Mouse (Mus musculus): ENCODE results near the gene Gm10226. TPM values are rescaled to one million over a fixed set of nuclear protein-coding genes. Genes with fewer than 3 reads are reported as not detected.
"Not testable (repeated sequence)": the region's sequence is repeated elsewhere in the genome, so short reads cannot be mapped to it uniquely, and the experiment has no call there.

The Gm10226 gene
- polyA plus RNA-seq (2015; fragmentation: Nextera tagmentation; extraction: Ambion mirVana): 14.5 and 18.9 TPM in 2 replicates

DNA sequence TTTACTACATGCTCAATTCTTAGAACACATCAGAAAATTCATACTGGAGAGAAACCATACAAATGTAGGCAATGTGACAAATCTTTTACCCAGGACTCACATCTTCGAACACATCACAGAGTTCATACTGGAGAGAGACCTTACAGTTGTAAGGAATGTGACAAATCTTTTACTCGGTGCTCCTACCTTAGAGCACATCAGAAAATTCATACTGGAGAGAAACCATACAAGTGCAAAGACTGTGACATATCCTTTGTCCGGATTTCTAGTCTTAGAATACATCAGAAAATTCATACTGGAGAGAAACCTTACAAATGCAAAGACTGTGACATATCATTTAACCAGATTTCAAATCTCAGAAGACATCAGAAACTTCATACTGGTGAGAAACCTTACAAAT is at the start of gene Gm10226:
TSS of gene Gm10226 (plus strand) at position 301 of the 400 bp plus-strand sequence.
- 91% methylated on average over 3 of the region's 3 CpGs for WGBS
- Histone ChIP-seq H3K4me1 (no peaks in the 10 kb centered on the region), H3K36me3 (peaks cover 48% of the 10 kb centered on the region), H3K4me2 (no peak within 1 kb of the TSS), H3K27ac (replicated peaks) (no peak within 1 kb of the TSS), H3K9ac (replicated peaks) (no peak within 1 kb of the TSS), H3K4me3 (replicated peaks) (no peak within 1 kb of the TSS), H3K9me3 (replicated peaks) (no peaks in the 10 kb centered on the region), H3K27me3 (replicated peaks) (no peaks in the 10 kb centered on the region)
- no peak for ATAC-seq (ENCODE audit: low FRiP score)

DNA sequence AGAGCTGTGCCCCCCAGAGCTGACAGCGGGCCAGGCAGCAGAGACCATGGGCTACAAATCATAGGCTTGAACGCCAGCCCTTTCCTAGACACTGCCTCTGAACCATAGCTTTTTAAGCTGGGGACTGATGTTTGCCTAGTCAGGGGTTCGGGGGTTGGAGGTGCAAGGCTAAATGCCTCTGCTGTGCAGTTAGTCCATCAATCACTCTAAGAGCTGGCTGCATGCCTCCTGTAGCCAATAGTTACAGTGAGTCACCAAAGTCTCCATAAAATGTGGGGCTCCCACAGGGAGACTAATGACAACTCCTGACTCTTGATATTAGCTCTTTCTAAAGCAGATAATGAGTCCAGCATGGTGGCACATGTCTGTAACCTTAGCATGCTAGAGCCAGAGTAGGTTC is 42.9 kb upstream of the Gm10226 start:
- 56% methylated on average over 3 of the region's 3 CpGs for WGBS
- H3K4me2 ChIP-seq: no peak overlapping the region
- no peak overlapping the region for H3K9ac ChIP-seq (replicated peaks)

DNA sequence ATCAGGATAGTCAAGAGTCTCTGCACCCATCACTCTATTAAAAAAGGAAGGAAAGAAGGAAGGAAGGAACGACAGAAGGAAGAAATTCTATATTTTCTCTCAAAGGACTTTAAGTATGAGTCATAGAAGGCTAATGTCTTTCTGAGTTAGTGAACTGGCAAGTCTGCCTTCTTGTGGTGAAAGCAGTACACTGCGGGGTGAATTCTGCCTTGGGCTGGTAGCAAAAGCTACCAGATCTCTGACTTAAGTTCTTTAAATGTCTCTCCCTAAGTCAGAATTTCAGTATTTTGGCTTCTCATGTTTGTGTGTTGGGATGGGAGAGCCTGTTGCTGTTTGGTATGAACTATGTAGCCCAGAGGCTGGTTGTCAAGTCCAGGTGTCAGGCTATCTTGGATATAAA is 41.7 kb upstream of the Gm10226 start:
- H3K4me2 ChIP-seq: peak overlapping the region; percentile 62
- peaks cover 4% of the 10 kb centered on the region; the same call in 1 of the 2 replicates for H3K36me3 ChIP-seq
- H3K9me3 ChIP-seq (replicated peaks): no peaks in the 10 kb centered on the region
- peaks cover 9% of the 10 kb centered on the region for H3K4me1 ChIP-seq
- 27% methylated on average over 2 of the region's 2 CpGs for WGBS
- peak overlapping the region; percentile 49 for H3K4me3 ChIP-seq (replicated peaks)
- H3K9ac ChIP-seq (replicated peaks): peak overlapping the region; percentile 46; the same call in 1 of the 2 replicates
- ATAC-seq (ENCODE audit: low FRiP score): peak; percentile 63
- H3K27ac ChIP-seq (replicated peaks): peak overlapping the region; percentile 79
- no peaks in the 10 kb centered on the region for H3K27me3 ChIP-seq (replicated peaks)

More for the DNA sequence above, 42.9 kb upstream of the Gm10226 start:
- H3K27ac ChIP-seq (replicated peaks): no peak overlapping the region
- no peaks in the 10 kb centered on the region for H3K9me3 ChIP-seq (replicated peaks)
- H3K36me3 ChIP-seq: peaks cover 4% of the 10 kb centered on the region; the same call in 1 of the 2 replicates
- peaks cover 9% of the 10 kb centered on the region for H3K4me1 ChIP-seq
- no peak overlapping the region for H3K4me3 ChIP-seq (replicated peaks)
- no peaks in the 10 kb centered on the region for H3K27me3 ChIP-seq (replicated peaks)
- ATAC-seq (ENCODE audit: low FRiP score): no peak

DNA sequence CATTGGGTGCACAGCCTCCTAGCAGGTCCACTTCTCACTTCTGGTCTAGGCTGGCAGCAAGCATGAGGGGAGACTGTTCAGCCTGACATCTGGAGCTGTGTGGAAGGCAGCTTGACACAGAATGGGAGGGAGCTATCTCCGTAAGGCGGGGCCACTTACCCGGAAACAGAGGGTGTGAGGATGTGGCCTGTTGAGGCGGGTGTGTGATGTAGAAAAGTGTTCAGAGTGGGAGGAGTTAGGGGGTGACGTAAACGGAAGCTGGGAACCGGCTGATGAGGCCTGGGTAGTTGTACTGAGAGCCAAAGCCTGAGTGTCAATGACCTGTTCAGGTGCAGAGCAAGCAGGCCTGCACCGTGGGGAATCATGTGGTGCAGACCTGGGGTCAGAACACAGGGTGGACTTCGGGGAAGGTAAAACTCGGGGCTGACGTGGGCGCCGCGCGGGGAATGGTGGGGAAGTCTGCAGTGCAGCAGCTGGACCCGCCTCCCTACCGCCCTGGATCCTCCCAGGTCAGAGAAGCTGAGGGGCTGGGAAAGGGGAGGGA is 41.2 kb upstream of the Gm10226 start, which contains the start of gene Zfp983:
TSS of gene Zfp983 (plus strand) at position 261 of the 544 bp plus-strand sequence.
- ATAC-seq (ENCODE audit: low FRiP score): peak; percentile 100
- not testable (repeated sequence) for H3K4me1 ChIP-seq; H3K36me3 ChIP-seq; H3K27me3 ChIP-seq (replicated peaks); H3K9me3 ChIP-seq (replicated peaks)
- Histone ChIP-seq H3K27ac (replicated peaks) (peak within 1 kb of the TSS; percentile 79), H3K9ac (replicated peaks) (peak within 1 kb of the TSS; percentile 46), H3K4me3 (replicated peaks) (peak within 1 kb of the TSS; percentile 49), H3K4me2 (peak within 1 kb of the TSS; percentile 62)
- WGBS: under 1% methylated on average over 17 of the region's 17 CpGs

DNA sequence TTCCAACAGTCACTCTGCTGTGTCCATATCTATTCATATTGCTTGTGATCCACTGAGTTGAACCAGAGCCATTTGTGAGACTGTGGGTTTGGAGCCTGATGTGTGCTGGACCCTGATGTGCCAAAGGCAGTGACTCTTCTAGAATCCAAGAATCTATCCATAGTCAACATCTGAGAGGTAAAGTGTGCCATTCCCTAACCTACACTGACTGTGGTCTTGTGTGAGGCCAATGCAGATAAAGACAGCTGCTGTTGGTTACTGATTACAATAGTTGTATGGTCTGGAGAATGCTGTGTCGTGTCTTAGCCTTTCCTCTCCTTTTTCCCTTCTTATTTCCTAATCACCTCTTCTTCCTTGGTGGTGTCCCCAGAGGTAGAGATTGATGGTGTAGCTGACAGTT is 12.8 kb upstream of the Gm10226 start:
- not testable (repeated sequence) for H3K36me3 ChIP-seq; H3K9me3 ChIP-seq (replicated peaks); H3K27ac ChIP-seq (replicated peaks); H3K4me3 ChIP-seq (replicated peaks); H3K4me1 ChIP-seq; H3K4me2 ChIP-seq; H3K27me3 ChIP-seq (replicated peaks); H3K9ac ChIP-seq (replicated peaks); ATAC-seq (ENCODE audit: low FRiP score)
- WGBS: 19% methylated on average over 1 of the region's 1 CpGs

DNA sequence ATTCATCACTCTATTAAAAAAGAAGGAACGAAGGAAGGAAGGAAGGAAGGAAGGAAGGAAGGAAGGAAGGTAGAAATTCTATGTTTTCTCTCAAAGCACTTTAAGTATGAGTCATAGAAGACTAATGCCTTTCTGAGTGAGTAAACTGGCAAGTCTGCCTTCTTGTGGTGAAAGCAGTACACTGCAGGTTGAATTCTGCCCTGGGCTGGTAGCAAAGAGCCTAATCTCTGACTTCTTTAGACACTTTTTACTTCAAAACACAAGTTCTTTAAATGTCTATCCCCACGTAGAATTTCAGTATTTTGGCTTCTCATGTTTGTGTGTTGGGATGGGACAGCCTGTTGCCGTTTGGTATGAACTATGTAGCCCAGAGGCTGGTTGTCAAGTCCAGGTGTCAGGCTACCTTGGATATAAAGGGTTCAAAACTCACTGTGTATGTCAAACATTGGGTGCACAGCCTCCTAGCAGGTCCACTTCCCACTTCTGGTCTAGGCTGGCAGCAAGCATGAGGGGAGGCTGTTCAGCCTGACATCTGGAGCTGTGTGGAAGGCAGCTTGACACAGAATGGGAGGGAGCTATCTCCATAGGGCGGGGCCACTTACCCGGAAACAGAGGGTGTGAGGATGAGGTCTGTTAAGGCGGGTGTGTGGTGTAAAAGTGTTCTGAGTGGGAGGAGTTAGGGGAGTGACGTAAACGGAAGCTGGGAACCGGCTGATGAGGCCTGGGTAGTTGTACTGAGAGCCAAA is 12.2 kb upstream of the Gm10226 start:
- Histone ChIP-seq H3K36me3 (peaks cover under 1% of the 10 kb centered on the region; the same call in 1 of the 2 replicates), H3K9me3 (replicated peaks) (no peaks in the 10 kb centered on the region), H3K27me3 (replicated peaks) (no peaks in the 10 kb centered on the region), H3K9ac (replicated peaks) (peak overlapping the region; percentile 45), H3K4me2 (peak overlapping the region; percentile 70), H3K4me3 (replicated peaks) (peak overlapping the region; percentile 49), H3K4me1 (peaks cover 9% of the 10 kb centered on the region; the same call in 1 of the 2 replicates), H3K27ac (replicated peaks) (peak overlapping the region; percentile 81)
- 4% methylated on average over 9 of the region's 9 CpGs for WGBS
- peak; percentile 99 for ATAC-seq (ENCODE audit: low FRiP score)

DNA sequence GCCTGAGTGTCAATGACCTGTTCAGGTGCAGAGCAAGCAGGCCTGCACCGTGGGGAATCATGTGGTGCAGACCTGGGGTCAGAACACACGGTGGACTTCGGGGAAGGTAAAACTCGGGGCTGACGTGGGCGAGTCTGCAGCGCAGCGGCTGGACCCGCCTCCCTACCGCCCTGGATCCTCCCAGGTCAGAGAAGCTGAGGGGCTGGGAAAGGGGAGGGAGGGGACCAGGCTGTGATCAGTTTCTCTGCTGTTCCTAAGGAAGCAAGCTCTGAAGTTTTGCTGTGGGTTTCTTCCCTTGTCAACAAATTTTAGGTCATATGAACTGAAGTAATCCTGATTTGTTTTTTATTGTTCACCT is 11.7 kb upstream of the Gm10226 start:
- H3K9me3 ChIP-seq (replicated peaks); H3K4me1 ChIP-seq; H3K27me3 ChIP-seq (replicated peaks); H3K36me3 ChIP-seq: not testable (repeated sequence)
- Histone ChIP-seq H3K27ac (replicated peaks) (peak overlapping the region; percentile 81), H3K4me2 (peak overlapping the region; percentile 70), H3K4me3 (replicated peaks) (peak overlapping the region; percentile 49), H3K9ac (replicated peaks) (peak overlapping the region; percentile 45)
- peak; percentile 93 for ATAC-seq (ENCODE audit: low FRiP score)
- WGBS: 0% methylated on average over 10 of the region's 10 CpGs

DNA sequence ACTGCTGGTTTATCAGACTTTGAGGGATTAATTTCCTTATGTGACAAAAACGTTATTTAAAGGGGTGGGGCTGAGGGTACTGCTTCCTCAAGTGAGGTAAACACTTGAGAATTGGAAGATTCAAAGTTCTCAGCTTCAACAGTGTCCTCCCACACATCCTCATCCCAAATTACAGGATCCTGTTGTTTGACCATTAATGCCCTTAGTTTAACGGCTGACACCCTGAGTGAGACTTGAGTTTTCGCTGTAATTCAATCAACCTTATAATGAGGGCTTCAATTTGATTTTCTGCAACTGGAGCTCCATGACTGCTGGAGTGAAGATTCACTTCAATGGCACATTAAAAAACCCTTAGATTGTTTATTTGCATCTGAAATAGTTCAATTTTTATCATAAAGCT is 1.7 kb downstream of the Gm10226 start:
- Histone ChIP-seq H3K4me2 (no peak overlapping the region), H3K9ac (replicated peaks) (no peak overlapping the region), H3K4me1 (no peaks in the 10 kb centered on the region), H3K27me3 (replicated peaks) (no peaks in the 10 kb centered on the region), H3K9me3 (replicated peaks) (no peaks in the 10 kb centered on the region), H3K36me3 (peaks cover 44% of the 10 kb centered on the region), H3K4me3 (replicated peaks) (no peak overlapping the region), H3K27ac (replicated peaks) (no peak overlapping the region)
- no peak for ATAC-seq (ENCODE audit: low FRiP score)
- 82% methylated on average over 3 of the region's 3 CpGs for WGBS

DNA sequence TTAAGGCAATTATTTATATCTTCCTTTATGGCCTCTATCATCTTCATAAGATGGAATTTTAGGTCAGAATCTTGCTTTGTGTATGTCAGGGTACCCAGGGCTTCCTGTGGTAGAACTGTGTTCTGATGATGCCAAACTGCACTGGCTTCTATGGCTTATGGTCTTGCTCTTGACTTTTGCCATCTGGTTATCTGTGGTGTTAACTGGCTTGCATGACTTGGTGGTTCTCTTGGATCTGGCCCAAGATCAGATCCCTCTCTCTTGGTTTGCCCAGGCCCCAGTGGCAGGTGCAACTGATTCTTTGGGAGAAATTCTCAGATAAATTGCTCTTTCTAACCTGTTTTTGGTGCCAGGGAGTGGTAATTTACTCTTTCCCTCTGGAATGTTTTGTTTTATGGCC is 4.4 kb downstream of the Gm10226 start:
- H3K36me3 ChIP-seq: peaks cover 24% of the 10 kb centered on the region
- H3K4me2 ChIP-seq: no peak overlapping the region
- H3K4me3 ChIP-seq (replicated peaks): no peak overlapping the region
- no peaks in the 10 kb centered on the region for H3K4me1 ChIP-seq
- no peak overlapping the region for H3K9ac ChIP-seq (replicated peaks)
- H3K27me3 ChIP-seq (replicated peaks): no peaks in the 10 kb centered on the region
- no peak overlapping the region for H3K27ac ChIP-seq (replicated peaks)
- no peak for ATAC-seq (ENCODE audit: low FRiP score)
- H3K9me3 ChIP-seq (replicated peaks): no peaks in the 10 kb centered on the region

DNA sequence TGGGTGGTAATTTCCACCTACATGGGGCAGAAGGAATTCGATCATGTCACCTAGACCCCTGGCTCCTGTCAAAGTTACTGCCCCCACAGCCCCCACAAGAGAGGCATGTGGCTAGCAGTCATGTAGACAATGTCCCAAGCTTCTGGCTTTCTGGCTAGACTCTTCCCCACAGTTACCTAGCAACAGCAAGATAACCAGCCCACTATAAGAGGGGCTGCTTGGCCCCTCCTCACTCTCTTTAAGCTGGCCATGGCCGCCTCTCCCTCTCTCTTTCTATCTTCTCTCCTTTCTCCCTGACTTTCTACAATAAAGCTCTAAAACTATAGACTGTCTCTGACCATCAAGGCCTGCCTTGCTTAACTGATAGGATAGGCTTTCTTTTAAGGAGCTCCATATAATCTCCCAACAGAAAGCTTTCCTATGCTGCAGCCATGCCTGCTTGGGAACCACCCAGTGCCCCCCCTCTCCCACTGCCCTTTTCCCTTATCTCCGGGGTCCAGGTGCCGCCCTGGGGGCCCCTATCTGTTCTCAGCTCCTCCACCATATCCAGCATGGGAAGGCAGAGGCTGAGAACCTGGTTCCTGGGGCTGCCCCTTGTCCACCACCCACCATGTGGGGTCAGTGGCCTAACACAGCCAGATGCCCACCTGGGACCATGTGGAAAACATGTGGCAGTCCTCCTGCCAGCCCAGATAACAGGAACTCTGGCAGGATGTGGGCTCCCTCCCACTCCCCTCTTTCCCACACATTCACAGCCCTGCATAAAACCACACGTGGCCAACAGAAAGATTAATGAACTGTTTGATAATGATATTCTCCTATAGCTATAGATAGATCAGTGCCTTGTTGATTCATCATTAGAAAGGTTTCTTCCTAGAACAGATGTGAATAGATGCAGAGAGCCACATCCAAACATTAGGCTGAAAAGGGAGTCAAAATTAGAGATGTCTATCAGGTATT is 10.9 kb downstream of the Gm10226 start:
- 61% methylated on average over 5 of the region's 5 CpGs for WGBS
- ATAC-seq (ENCODE audit: low FRiP score): no peak
- Histone ChIP-seq H3K9ac (replicated peaks) (no peak overlapping the region), H3K4me1 (no peaks in the 10 kb centered on the region), H3K36me3 (no peaks in the 10 kb centered on the region), H3K9me3 (replicated peaks) (no peaks in the 10 kb centered on the region), H3K4me3 (replicated peaks) (no peak overlapping the region), H3K27ac (replicated peaks) (no peak overlapping the region), H3K27me3 (replicated peaks) (no peaks in the 10 kb centered on the region), H3K4me2 (no peak overlapping the region)

DNA sequence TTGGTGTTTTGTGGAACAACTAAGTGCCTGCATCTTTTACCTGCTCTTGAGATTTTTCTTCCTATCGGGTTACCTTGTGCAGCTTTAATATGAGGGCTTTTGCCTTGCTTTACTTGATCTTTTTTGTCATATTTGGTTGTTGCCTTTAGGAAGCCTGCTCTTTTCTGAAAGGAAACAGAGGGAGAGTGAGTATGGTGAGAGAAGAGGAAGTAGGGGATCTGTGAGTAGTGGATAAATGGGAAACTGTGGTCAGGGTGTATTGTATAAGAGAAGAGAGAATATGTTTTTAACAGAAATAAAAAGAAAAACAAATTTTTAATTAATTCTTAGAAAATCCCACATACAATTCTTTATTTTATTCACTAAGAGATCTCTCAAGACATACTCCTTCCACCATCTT is 11.8 kb downstream of the Gm10226 start:
- H3K4me1 ChIP-seq: peaks cover 3% of the 10 kb centered on the region
- 94% methylated on average over 1 of the region's 1 CpGs for WGBS
- no peak overlapping the region for H3K9ac ChIP-seq (replicated peaks)
- no peaks in the 10 kb centered on the region for H3K9me3 ChIP-seq (replicated peaks)
- no peak for ATAC-seq (ENCODE audit: low FRiP score)
- no peaks in the 10 kb centered on the region for H3K27me3 ChIP-seq (replicated peaks)
- H3K36me3 ChIP-seq: no peaks in the 10 kb centered on the region
- no peak overlapping the region for H3K27ac ChIP-seq (replicated peaks)
- no peak overlapping the region for H3K4me3 ChIP-seq (replicated peaks)
- H3K4me2 ChIP-seq: no peak overlapping the region

Measured in neural tube, embryonic 15.5 days (tissue).